Mouse (Mus musculus) intestine, embryonic 16.5 days (tissue): Measurements from ENCODE around the gene Gamt. TPM values are rescaled to one million over a fixed set of nuclear protein-coding genes. Genes with fewer than 3 reads are reported as not detected.
"Not testable (repeated sequence)": the region's sequence is repeated elsewhere in the genome, so short reads cannot be mapped to it uniquely, and the experiment has no call there.

Experiments used
- ATAC-seq: fragments of 200-750 bp; cut with Nextera tagmentation; 2 replicates; pipeline ENCODE4 v1.8.0; 2017; ENCODE audit warnings: moderate TSS enrichment, moderate library complexity
- H3K27ac ChIP-seq: fragments of 300-500 bp; sonication (generic); 2 replicates; pipeline ENCODE4 v1.5.1; 2014; ENCODE audit warnings: mild to moderate bottlenecking, low read length
- H3K27me3 ChIP-seq: fragments of 300-500 bp; sonication (generic); replicated peaks from 2 replicates; pipeline ENCODE4 v1.6.1; 2014; ENCODE audit warnings: low read length, control low read depth, mixed read lengths; ENCODE audit not compliant: control insufficient read depth, insufficient read depth
- H3K36me3 ChIP-seq: fragments of 300-500 bp; sonication (generic); 2 replicates; pipeline ENCODE4 v1.6.1; 2014; ENCODE audit warnings: low read length, control low read depth; ENCODE audit not compliant: control insufficient read depth, insufficient read depth
- H3K4me1 ChIP-seq: fragments of 300-500 bp; sonication (generic); 2 replicates; pipeline ENCODE4 v1.6.1; 2014; ENCODE audit warnings: low read length, control low read depth, mixed read lengths; ENCODE audit not compliant: control insufficient read depth, insufficient read depth
- H3K4me2 ChIP-seq: fragments of 300-500 bp; sonication (generic); 2 replicates; pipeline ENCODE4 v1.6.1; 2014; ENCODE audit warnings: low read depth, low read length, control low read depth
- H3K4me3 ChIP-seq: fragments of 300-500 bp; sonication (generic); 2 replicates; pipeline ENCODE4 v1.5.1; 2014; ENCODE audit warnings: mild to moderate bottlenecking, low read length
- H3K9ac ChIP-seq: fragments of 300-500 bp; sonication (generic); 2 replicates; pipeline ENCODE4 v1.6.1; 2014; ENCODE audit warnings: low read depth, low read length
- H3K9me3 ChIP-seq: fragments of 300-500 bp; sonication (generic); 2 replicates; pipeline ENCODE4 v1.6.1; 2016; ENCODE audit warnings: low read length, control low read depth; ENCODE audit not compliant: control insufficient read depth
- WGBS: fragments of 180-500 bp; shearing (Covaris S2); extraction: QIAGEN DNeasy Blood & Tissue Kit; methylation state at CpG from one replicate; pipeline ENCODE4 v1.1.7; 2014; 5-methylcytosine and 5-hydroxymethylcytosine counted together
- polyA plus RNA-seq: library from polyadenylated mRNA; unstranded; fragments of >200 nt; fragmentation: Nextera tagmentation; extraction: Ambion mirVana; gene quantifications from 2 replicates; pipeline ENCODE4 v1.2.1, GENCODE M21; 2015

Gene Gamt
- polyA plus RNA-seq, 1 experiment from 2014 or later = 91.0 TPM

GRCm38 (mm10) chr10:80252493-80253274 lies 8.1 kb downstream of the Gamt start:
- H3K4me3 ChIP-seq = no peak overlapping the region
- no peak for ATAC-seq
- WGBS = 91% methylated on average over 11 of the region's 11 CpGs
- H3K4me1 ChIP-seq = peaks cover 10% of the 10 kb centered on the region
- H3K36me3 ChIP-seq = peaks cover 18% of the 10 kb centered on the region
- no peaks in the 10 kb centered on the region for H3K9me3 ChIP-seq
- no peaks in the 10 kb centered on the region for H3K27me3 ChIP-seq
- no peak overlapping the region for H3K4me2 ChIP-seq
- H3K27ac ChIP-seq = no peak overlapping the region
- H3K9ac ChIP-seq = no peak overlapping the region; the same call in 1 of the 2 replicates

DNA sequence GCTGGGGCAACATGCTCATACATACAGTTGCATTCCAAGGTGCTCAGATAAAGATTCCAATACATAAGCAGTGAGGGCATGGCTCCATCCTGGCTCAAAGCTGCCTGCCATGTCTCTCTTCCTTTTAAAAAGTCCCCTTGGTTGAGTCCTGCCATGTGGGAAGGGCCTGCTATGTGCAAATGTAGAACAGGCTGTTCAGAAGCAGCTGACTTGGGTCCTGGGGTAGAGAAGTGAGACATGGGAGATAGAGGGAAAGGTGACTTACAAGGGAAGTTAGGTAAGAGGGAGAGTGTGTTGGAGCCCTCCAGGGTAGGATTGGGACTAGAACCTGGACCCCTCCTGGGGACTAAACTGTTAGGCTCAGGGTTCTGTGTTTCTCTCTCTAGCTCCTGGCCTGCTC lies 8.8 kb downstream of the Gamt start:
- Histone ChIP-seq H3K36me3 (peaks cover 15% of the 10 kb centered on the region), H3K9me3 (no peaks in the 10 kb centered on the region), H3K4me1 (peaks cover 10% of the 10 kb centered on the region), H3K4me2 (no peak overlapping the region), H3K4me3 (no peak overlapping the region), H3K27me3 (no peaks in the 10 kb centered on the region), H3K27ac (no peak overlapping the region), H3K9ac (no peak overlapping the region; the same call in 1 of the 2 replicates)
- ATAC-seq = no peak

GRCm38 (mm10) chr10:80250573-80250972 lies 10.2 kb downstream of the Gamt start:
- Histone ChIP-seq H3K36me3 (peaks cover 11% of the 10 kb centered on the region), H3K9ac (peak overlapping the region; percentile 90; the same call in 1 of the 2 replicates), H3K4me3 (peak overlapping the region; percentile 86), H3K4me1 (peaks cover 10% of the 10 kb centered on the region), H3K27me3 (no peaks in the 10 kb centered on the region), H3K4me2 (peak overlapping the region; percentile 79), H3K9me3 (no peaks in the 10 kb centered on the region), H3K27ac (no peak overlapping the region)
- WGBS = 79% methylated on average over 4 of the region's 4 CpGs
- no peak for ATAC-seq

DNA sequence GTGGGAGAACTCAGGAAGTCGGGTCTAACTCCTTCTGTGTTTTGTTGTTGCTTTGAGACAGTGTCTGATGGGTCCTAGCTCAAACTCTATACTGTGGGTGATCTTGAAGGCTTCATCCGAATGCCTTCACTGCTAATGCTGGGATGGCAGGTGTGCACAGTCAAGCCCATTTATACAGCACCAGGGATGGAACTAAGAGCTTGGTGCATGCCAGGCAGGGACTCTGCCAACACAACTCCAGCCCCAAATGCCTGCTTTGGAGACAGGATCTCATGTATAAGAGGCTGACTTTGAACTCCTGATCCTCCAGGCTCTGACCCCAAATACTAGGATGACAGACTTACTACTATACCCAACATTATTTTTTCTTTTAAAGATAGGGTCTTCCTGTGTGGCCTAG lies 10.8 kb downstream of the Gamt start:
- Histone ChIP-seq H3K4me2 (peak overlapping the region; percentile 79), H3K4me1 (peaks cover 13% of the 10 kb centered on the region), H3K27me3 (no peaks in the 10 kb centered on the region), H3K9me3 (no peaks in the 10 kb centered on the region), H3K9ac (peak overlapping the region; percentile 90), H3K4me3 (peak overlapping the region; percentile 86), H3K36me3 (peaks cover 10% of the 10 kb centered on the region), H3K27ac (peak overlapping the region; percentile 96)
- no peak for ATAC-seq
- WGBS = 33% methylated on average over 2 of the region's 2 CpGs

GRCm38 (mm10) chr10:80248971-80249640 lies 11.7 kb downstream of the Gamt start, which contains the start of gene Ndufs7:
Ndufs7 (plus strand) TSS chr10:80249121.
- Histone ChIP-seq H3K27ac (peak within 1 kb of the TSS; percentile 96), H3K4me3 (peak within 1 kb of the TSS; percentile 86), H3K4me2 (peak within 1 kb of the TSS; percentile 79), H3K9me3 (no peaks in the 10 kb centered on the region), H3K27me3 (no peaks in the 10 kb centered on the region), H3K36me3 (peaks cover under 1% of the 10 kb centered on the region; the same call in 1 of the 2 replicates), H3K9ac (peak within 1 kb of the TSS; percentile 90), H3K4me1 (peaks cover 13% of the 10 kb centered on the region)
- under 1% methylated on average over 53 of the region's 53 CpGs for WGBS
- peak; percentile 92 for ATAC-seq

DNA sequence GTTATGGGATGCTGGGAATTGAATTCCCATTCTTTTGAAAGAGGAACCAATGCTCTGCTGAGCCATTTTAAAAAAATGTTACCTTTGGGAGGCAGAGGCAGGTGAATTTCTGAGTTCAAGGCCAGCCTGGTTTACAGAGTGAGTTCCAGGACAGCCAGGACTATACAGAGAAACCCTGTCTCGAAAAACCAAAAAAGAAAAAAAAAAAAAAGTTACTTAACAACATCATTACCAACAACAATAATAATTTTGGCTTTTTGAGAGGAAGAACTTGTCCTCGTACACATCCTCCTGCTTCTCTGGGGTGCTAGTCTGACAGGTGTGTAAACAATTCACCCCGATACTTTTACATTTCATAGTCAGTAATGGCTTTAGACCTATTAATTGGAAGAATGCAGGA lies 12.4 kb downstream of the Gamt start:
- H3K4me1 ChIP-seq = peaks cover 13% of the 10 kb centered on the region
- H3K4me3 ChIP-seq = peak overlapping the region; percentile 86
- not testable (repeated sequence) for H3K9me3 ChIP-seq, ATAC-seq, H3K27ac ChIP-seq, H3K9ac ChIP-seq, H3K27me3 ChIP-seq, H3K36me3 ChIP-seq
- peak overlapping the region; percentile 44 for H3K4me2 ChIP-seq
- WGBS = 35% methylated on average over 3 of the region's 3 CpGs

DNA sequence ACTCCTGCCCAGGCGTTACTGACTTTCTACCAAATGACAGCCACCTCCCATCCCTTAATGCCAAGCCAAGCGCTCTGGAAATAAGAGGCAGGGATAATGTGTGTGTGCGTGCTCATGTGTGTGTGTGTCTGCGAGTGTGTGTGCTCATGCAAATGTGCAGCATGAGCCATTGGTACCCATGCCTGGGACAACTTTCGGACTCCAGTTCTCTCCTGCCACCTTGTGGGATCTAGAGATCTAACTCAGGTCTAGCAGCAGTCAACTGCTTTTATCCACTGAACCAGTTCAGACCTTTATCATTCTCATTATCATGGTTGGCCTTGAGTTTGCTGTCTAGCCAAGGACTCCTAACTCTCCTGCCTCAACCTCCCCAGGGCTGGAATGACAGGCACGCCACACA lies 13.0 kb downstream of the Gamt start:
- no peak overlapping the region for H3K4me3 ChIP-seq
- H3K9ac ChIP-seq = no peak overlapping the region
- no peak overlapping the region for H3K27ac ChIP-seq
- H3K9me3 ChIP-seq = no peaks in the 10 kb centered on the region
- no peak overlapping the region for H3K4me2 ChIP-seq
- no peak for ATAC-seq
- H3K27me3 ChIP-seq = no peaks in the 10 kb centered on the region
- peaks cover 13% of the 10 kb centered on the region for H3K4me1 ChIP-seq
- 53% methylated on average over 6 of the region's 6 CpGs for WGBS
- H3K36me3 ChIP-seq = peaks cover under 1% of the 10 kb centered on the region

GRCm38 (mm10) chr10:80245600-80245999 lies 15.2 kb downstream of the Gamt start:
- WGBS = 2% methylated on average over 4 of the region's 4 CpGs
- Histone ChIP-seq H3K36me3 (peaks cover 18% of the 10 kb centered on the region), H3K27ac (no peak overlapping the region), H3K9me3 (no peaks in the 10 kb centered on the region), H3K9ac (peak overlapping the region; percentile 34; the same call in 1 of the 2 replicates), H3K27me3 (no peaks in the 10 kb centered on the region), H3K4me3 (no peak overlapping the region), H3K4me1 (peaks cover 13% of the 10 kb centered on the region), H3K4me2 (no peak overlapping the region)
- no peak for ATAC-seq

GRCm38 (mm10) chr10:80244791-80245399 lies 15.9 kb downstream of the Gamt start:
- H3K27ac ChIP-seq = no peak overlapping the region
- H3K4me1 ChIP-seq = peaks cover 6% of the 10 kb centered on the region
- no peaks in the 10 kb centered on the region for H3K27me3 ChIP-seq
- 42% methylated on average over 5 of the region's 5 CpGs for WGBS
- H3K4me3 ChIP-seq = no peak overlapping the region
- no peak overlapping the region for H3K4me2 ChIP-seq
- H3K9me3 ChIP-seq = no peaks in the 10 kb centered on the region
- no peak for ATAC-seq
- H3K36me3 ChIP-seq = peaks cover 23% of the 10 kb centered on the region
- H3K9ac ChIP-seq = peak overlapping the region; percentile 34; the same call in 1 of the 2 replicates
